Mouse (Mus musculus): Measurements from ENCODE around the gene 1700020D05Rik. TPM values are rescaled to one million over a fixed set of nuclear protein-coding genes. Genes with fewer than 3 reads are reported as not detected.
"Not testable (repeated sequence)": the region's sequence is repeated elsewhere in the genome, so short reads cannot be mapped to it uniquely, and the experiment has no call there.

Gene 1700020D05Rik
- total RNA-seq, 2 experiments from 2014 or later: 13.8 to 21.4 TPM

DNA sequence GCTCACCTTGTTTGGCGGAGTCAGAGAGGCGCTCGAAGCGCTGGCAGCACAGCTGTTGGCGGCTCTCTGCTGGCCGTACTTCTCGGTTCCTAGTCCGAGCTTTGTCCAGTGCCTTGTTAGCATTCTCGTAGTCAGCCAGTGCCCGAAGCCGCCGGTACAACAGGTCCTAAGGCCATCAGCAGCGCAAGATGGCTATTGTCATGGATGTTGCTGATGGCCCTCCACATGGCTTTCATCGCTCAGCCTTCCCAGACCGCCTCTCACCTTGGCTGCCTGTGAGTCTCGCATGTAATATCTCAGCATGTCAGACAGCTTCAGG lies 7.6 kb downstream of the 1700020D05Rik start:
- ATAC-seq (replicated peaks; ENCODE audit: low FRiP score, poor library complexity, severe bottlenecking): no peak

DNA sequence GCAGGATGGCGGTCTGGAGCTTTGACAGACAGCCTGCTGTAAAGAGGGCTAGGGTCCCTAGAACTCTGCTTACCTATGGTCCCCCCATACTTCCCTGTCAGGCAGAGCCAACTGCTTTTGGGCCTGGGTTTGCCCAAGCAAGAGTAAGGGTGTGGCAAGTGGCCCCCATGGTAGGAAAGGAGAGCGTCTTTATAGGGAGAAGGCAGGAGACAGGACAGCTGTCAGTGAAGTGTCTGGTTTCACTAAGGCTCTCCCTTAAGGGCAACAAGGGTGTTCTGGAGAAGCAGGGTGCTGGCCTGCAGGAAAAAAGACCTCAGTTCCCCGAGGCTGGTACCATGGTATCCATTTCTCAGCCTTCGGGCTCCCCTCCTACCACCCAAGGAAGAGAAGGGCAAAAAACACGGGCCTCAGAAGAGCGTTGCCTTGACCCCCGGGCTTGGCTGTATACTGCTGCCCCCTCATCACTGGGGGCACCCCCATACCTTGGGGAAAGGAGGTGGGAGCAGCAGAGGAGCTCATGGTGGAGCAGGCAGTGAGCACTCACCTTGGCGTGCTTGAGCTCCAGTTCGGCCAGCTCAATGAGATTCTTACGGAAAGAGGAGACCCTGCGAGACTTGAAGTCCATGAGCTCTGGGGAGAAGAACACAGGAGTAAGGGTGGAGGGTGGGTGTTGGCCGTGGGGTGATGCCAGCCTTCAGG lies 8.1 kb downstream of the 1700020D05Rik start:
- ATAC-seq (replicated peaks; ENCODE audit: low FRiP score, poor library complexity, severe bottlenecking): no peak

DNA sequence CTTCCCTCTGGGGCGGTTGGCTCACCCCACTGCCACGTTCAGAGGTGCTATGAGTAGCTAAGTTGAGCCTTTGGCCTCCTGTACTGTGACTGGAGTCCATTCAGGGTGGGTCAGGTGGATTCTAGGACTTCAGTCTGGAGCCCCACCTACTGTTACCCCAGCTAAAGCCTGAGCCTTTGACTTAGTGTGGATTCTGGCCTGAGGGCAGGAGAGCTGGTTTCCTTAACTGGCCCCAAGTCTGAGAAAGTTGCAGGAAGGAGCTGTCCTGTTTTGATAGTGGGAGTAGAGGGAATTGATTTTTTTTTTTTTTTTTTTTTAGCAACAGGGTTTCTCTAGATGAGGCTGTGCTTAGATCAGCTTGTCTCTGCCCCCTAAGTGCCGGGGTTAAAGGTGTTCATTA lies 9.3 kb downstream of the 1700020D05Rik start:
- no peak for ATAC-seq (replicated peaks; ENCODE audit: low FRiP score, poor library complexity, severe bottlenecking)

DNA sequence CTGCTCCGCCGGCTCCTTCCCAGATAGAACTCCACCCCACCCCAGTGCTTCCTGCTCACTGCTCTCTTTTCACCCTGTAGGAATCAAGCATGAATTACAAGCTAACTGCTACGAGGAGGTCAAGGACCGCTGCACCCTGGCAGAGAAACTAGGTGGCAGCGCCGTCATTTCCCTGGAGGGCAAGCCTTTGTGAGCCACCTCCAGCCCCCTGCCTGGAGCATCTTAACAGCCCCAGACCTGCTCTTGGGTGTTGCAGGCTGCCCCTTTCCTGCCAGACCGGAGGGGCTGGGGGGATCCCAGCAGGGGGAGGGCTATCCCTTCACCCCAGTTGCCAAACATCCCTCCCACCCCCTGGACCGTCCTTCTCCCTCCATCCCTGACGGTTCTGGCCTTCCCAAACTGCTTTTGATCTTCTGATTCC lies 10.3 kb downstream of the 1700020D05Rik start:
- not testable (repeated sequence) for ATAC-seq (replicated peaks; ENCODE audit: low FRiP score, poor library complexity, severe bottlenecking)

DNA sequence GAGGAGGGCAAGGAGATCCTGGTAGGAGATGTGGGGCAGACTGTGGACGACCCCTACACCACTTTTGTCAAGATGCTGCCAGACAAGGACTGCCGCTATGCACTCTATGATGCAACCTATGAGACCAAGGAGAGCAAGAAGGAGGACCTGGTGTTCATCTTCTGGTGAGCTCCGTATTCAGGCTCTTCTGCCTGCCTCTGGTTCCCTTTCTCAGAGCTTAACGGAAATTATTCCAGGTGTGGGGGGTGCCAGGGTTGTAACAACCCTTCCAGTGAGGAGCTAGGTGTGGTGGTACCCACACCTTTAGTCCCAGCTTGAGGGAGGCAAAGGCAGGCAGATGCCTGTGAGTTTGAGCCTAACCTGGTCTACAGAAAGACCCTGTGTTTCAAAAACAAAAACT lies 10.9 kb downstream of the 1700020D05Rik start:
- ATAC-seq (replicated peaks; ENCODE audit: low FRiP score, poor library complexity, severe bottlenecking): no peak

DNA sequence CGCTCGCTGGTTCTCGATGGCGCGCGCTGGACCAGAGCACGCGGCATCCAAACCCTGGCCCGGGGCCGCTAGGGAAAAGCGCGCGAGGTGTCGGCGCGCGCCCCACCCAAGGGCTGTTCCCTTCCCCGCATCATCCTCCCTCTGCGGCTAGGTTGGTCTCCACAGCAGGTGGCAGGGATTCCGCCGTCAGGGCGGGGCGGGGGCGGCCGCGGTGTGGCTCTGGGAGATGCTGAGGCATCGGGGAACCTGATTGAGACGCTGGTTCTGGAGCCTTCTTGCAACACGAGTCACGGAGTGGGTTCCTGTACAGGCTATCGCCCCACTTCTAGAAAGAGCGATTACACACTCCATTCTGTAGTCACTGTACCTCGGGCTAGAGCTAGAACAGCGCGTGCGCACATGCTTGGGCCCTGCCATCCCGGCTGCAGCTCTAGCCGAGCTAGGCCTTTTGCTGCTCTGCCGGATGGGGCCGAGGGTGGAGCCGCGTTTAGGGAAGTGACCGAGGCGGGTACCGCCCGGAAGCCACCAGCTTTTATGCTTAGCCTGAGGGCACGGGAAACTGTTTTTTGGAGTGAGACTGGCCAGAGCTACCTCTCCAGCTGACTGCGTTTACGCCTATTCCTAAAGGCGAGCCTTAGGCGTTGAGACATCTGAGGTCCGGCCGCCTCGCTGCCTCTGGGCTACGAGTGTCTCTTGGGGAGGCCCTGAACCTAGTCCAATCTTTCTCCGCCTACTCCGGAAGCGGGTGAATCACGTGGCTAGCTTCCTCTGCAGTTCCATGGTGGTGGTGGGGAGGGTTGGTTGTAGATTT lies 12.5 kb downstream of the 1700020D05Rik start:
- peak; percentile 36 for ATAC-seq (replicated peaks; ENCODE audit: low FRiP score, poor library complexity, severe bottlenecking)

DNA sequence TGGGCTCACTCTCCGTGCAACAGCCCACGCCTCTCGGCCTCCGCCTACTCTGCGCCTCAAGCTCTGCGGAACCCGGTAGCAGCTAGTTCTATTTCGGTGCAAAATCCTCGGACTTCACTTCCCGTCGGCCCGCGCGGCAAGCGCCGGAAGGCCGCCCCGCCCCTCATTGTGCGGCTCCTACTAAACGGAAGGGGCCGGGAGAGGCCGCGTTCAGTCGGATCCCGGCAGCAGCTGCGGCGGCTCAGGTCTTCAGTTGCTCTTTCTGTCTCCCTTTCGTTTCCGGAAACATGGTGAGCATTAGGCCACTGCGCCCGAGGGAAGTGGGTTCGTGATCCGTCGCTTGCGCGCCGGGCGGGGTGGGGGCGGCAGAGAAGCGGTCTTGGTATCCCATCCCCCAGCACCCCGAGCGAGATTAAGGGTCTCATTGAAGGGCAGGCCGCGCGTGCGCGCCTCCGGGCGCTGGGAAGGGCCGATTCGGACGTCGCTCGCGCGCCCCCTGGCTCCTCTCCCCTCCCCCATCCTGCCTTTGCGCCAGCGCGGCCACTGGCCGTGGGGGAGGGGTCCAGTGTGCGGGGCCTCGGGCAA lies 13.2 kb downstream of the 1700020D05Rik start, which contains the start of gene Cfl1:
Gene Cfl1 (plus strand): TSS at position 143 of the 585 bp plus-strand sequence.
- ATAC-seq (replicated peaks; ENCODE audit: low FRiP score, poor library complexity, severe bottlenecking): peak; percentile 58

DNA sequence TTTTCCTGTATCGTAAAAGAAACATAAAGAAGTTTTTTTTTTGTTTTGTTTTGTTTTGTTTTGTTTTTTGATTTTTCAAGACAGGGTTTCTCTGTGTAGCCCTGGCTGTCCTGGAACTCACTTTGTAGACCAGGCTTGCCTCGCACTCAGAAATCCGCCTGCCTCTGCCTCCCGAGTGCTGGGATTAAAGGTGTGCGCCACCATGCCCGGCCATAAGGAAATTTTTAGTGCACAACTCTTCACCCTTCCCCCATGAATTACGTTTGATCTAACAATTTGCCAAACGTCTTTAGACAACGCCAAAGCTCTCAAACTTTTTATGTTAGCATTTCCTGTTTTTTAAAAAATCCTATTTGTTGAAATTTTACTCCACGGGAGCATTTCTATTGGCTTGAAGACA lies 13.9 kb downstream of the 1700020D05Rik start:
- not testable (repeated sequence) for ATAC-seq (replicated peaks; ENCODE audit: low FRiP score, poor library complexity, severe bottlenecking)

DNA sequence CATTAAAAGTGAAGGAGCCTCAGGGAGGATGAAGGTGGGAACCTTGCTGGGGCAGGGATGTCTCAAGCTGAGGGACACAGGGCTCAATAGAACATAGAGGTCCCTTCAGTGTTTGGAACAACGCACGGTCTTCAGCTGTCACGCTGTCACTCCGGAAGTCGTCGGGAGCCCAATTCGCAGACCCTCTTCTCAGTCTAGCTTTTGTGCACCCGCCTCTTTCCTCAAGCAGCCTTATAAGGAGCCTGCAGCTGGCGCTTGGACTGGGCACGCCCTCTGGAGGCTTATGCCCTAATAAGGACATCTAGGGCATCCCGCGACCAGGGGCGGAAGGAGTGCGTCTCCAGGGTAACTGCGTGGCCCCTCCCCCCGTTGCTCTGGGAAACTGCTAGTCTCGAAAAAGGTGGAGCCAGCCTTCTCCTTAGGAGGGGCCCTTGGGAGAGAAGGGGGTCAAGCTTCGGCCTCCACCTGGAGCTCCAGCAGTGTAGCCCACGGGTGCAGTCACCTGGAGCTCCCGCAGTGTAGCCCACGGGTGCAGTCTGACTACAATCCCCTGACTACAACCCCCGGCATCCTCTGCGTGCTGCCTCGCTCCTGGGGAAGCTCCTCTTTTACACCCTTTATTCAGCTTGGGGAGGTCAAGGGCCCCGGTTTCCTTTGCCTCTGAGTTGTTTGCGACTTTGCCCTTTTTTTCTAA lies 14.6 kb downstream of the 1700020D05Rik start:
- peak; percentile 67 for ATAC-seq (replicated peaks; ENCODE audit: low FRiP score, poor library complexity, severe bottlenecking)

DNA sequence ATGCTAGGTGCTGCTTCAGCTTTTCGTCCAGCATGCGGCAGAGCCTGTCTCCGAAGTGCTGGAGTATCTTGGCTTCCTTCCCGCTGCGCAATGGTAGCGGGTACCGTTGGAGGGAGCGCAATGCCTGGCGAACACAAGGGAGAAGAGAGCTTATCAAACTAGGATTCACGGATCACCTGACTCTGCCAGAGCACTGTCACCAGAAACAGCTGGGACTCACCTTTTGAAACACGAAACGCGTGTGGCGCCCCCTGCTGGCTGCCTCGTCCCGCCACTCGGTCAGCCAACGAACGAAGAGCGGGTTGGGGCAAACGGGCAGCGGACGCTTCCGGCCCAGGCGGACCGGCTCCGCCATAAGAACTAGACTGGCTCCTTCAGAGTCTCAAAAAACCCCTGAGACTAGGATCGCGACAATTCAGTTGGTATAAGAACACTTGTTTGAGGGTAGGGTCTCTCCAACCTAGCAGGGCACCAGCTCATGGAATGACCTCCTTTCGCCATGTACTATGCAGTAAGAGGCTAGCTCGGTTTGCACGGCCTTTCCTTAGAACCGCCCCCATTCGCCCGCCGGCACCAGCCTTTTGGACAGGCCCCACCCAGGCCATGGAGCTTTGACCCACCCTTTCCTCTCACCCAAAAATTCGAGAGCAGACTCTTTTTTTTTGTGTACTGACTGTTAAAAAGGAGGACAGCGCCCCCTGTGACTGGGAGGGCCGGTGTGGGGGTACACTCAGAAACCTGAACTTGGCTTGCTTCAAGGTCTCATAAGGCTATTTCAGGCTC lies 15.6 kb downstream of the 1700020D05Rik start, which contains the start of gene Mus81:
Gene Mus81 (minus strand): TSS at position 635 of the 783 bp plus-strand sequence.
- peak; percentile 54 for ATAC-seq (replicated peaks; ENCODE audit: low FRiP score, poor library complexity, severe bottlenecking)

DNA sequence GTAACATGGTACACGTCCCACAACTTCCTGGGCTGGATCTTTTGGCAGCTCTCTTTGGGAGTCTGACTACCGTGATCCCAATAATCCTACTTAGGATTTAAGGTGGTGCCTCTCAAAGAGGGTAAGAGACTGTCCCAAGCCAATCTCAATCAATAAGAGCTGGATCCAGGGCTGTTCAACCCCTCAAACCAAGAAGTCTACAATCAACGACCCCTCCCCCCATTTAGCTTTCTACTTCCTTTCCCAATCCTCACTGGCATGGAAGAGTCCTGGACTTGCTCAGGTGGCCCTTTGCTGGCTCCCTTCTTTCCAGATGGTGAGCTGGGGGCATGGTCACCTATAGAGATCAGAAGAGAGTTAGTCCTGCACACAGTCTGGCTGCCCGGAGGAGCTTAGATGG lies 16.8 kb downstream of the 1700020D05Rik start:
- no peak for ATAC-seq (replicated peaks; ENCODE audit: low FRiP score, poor library complexity, severe bottlenecking)

DNA sequence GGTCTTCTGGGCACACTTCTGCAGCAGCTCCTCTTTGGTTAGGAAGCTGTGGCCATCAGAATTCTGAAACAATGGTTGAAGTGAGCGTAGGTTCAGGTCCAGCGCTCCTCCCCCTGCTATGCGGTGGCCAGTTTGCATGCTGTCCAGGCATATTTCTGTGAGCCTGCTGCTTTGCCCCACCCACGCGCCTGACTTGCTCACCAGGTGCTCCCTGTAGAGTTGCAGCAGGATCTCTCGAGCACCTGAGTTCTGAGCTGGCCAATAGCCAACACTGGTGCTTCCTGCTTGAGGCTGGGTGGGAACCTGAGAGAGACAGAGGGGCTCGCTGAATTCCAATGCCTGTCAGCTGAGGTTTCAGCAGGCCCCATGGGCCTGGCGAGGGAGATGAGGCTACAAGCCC lies 17.3 kb downstream of the 1700020D05Rik start:
- ATAC-seq (replicated peaks; ENCODE audit: low FRiP score, poor library complexity, severe bottlenecking): no peak

DNA sequence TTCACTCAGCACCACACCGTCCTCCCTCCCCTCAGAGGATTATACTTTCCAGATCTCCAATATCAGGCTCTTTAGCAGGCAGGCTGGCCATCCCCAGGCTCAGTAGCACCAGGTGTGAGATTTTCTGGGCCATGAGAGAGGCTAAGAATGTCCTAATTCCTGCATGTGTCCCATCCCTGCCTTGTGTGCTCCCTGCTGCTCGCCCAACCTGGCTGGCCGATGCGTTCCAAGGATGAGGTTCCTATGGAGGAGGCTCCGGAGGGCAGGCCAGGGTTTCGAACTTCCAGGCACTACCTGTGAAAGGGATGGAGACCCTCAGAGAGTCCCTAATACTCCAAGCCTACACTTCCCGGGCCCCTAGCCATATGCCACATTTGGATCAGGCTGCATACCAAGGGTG lies 17.8 kb downstream of the 1700020D05Rik start:
- no peak for ATAC-seq (replicated peaks; ENCODE audit: low FRiP score, poor library complexity, severe bottlenecking)

DNA sequence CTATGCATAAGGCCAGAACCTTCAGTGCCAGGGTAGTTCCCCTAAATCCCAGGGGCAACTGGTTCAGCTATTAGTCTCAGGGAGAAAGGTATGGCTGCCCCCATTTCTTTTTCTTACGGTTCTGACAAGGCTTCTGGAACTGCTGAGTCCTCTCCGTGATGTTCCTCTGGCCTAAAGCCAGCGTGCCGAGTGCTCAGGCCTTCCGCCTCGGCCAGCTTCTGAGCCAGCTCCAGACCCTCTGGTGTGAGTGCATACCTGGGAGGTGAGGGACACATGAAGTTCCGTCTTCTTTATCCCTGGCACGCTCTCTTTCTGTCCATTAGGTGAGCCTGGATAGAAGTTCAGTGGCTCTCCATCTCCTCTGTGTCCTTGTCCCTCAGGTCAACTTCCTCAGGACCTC lies 18.2 kb downstream of the 1700020D05Rik start:
- ATAC-seq (replicated peaks; ENCODE audit: low FRiP score, poor library complexity, severe bottlenecking): no peak

DNA sequence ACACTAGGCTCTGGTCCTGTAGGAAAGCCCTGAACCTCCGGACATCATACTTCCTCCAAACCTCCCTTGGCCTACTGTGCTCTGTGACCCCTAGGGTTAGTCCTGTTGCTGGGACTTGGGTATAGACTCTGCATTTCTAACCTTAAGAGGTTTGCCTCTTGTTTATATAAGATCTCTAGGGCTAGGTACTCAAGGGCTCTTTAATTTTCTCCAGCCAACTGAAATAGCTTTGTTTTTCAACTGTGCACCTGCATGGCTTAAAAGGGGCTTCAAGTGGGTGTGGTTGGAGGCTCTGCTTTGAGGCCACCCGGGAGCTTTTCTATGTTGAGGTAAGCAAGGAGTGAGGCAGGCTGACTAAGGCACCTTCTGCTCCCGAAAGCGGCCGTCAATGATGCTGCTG lies 19.1 kb downstream of the 1700020D05Rik start:
- ATAC-seq (replicated peaks; ENCODE audit: low FRiP score, poor library complexity, severe bottlenecking): no peak

DNA sequence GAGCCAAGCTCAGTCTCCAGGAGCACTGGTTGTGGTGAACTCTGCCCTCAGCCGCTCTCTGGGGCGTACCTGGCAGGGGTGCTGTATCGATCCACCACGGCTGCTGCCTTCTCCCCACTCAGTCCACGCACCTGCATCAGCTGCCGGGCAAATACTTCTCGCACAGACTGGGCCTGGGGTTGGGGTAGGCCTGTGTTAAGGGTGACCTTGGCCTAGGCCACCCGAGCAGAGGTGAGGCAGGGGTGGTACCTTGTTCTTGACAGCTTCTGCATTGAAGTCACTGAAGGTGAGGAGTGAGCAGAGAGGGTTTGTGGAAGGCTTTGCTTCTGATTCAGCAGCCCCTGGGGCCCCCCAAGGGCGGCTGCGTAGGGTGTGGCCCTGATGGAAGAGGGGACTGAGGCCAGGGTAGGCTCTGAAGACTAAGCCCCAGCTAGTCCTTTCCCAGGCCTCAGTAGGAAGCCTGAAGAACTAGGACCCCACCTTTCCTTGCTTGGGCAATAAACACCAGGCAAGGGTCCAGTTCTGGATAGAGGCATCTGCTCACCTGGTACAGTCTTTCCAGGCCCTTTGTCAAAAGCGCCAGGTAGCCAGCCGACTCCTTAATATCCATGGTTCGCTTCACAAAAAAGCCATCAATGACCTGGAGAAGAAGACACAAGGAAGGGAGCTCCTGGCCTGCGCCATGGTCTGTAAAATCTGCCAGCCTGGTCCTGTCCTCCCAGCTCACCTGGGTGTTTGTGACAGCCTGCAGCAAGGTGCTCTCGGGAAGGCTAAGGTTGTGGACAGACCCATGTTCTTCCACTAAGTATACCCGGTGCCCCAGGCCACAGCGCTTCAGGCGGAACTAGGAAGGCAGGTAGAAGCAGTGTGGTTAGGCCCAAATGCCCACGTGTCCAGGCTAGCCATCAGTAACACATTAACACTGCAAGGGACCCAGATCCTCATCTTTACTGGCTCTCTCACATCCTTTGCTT lies 19.9 kb downstream of the 1700020D05Rik start:
- ATAC-seq (replicated peaks; ENCODE audit: low FRiP score, poor library complexity, severe bottlenecking): no peak

DNA sequence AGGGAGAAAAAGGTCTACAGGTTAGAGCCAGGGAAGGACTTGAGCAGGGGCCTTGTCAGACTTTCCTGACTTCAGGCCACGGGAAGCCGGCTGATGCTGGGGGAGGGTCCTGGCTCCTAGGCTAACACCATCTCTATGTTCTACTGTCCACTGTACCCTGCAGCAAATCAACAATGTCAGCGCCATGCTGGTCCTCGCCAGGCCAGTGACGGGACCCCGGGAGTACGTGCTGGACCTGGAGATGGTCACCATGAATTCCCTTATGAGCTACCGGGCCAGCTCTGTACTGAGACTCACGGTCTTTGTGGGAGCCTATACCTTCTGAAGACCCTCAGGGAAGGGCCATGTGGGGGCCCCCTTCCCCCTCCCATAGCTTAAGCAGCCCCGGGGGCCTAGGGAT lies 22.2 kb downstream of the 1700020D05Rik start:
- ATAC-seq (replicated peaks; ENCODE audit: low FRiP score, poor library complexity, severe bottlenecking): no peak

DNA sequence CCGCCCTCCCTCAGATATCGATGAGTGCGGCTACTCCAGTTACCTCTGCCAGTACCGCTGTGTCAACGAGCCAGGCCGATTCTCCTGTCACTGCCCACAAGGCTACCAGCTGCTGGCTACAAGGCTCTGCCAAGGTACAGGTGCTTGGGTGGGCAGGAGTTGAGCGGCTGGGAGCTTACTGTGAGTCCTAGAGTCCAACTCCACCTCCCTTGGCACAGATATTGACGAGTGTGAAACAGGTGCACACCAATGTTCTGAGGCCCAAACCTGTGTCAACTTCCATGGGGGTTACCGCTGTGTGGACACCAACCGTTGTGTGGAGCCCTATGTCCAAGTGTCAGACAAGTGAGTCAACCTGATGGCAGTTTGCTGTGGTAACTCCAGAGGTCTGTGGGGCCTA lies 23.6 kb downstream of the 1700020D05Rik start:
- no peak for ATAC-seq (replicated peaks; ENCODE audit: low FRiP score, poor library complexity, severe bottlenecking)
